Mouse (Mus musculus): Measurements from ENCODE around the gene 3110082I17Rik. TPM values are rescaled to one million over a fixed set of nuclear protein-coding genes. Genes with fewer than 3 reads are reported as not detected.
A peak's percentile ranks its signal among the peaks of the same experiment; 100 is the strongest.

Gene 3110082I17Rik
- polyA plus RNA-seq, 1 experiment from 2014 or later, result 35.6 TPM

GRCm38 (mm10) chr5:139483171-139483848, 23.0 kb upstream of the 3110082I17Rik start:
- ATAC-seq (ENCODE audit: insufficient number of reproducible peaks, insufficient read depth, low FRiP score, low TSS enrichment, low read depth), result no peak
- H3K27ac ChIP-seq, result no peak overlapping the region
- H3K27me3 ChIP-seq, result no peaks in the 10 kb centered on the region
- peak overlapping the region; percentile 88 for H3K4me2 ChIP-seq
- WGBS, result 63% methylated on average over 14 of the region's 14 CpGs
- H3K9me3 ChIP-seq, result peaks cover 6% of the 10 kb centered on the region; the same call in 1 of the 2 replicates
- H3K9ac ChIP-seq, result peak overlapping the region; percentile 89
- peak overlapping the region; percentile 97 for H3K4me3 ChIP-seq
- H3K36me3 ChIP-seq, result peaks cover 42% of the 10 kb centered on the region
- H3K4me1 ChIP-seq, result peaks cover 13% of the 10 kb centered on the region

- 91% methylated on average over 10 of the region's 10 CpGs for WGBS
- Histone ChIP-seq H3K4me2 (no peak overlapping the region), H3K4me1 (peaks cover 13% of the 10 kb centered on the region), H3K36me3 (peaks cover 70% of the 10 kb centered on the region), H3K4me3 (no peak overlapping the region), H3K9me3 (no peaks in the 10 kb centered on the region), H3K27ac (no peak overlapping the region), H3K27me3 (no peaks in the 10 kb centered on the region), H3K9ac (no peak overlapping the region)
- no peak for ATAC-seq (ENCODE audit: insufficient number of reproducible peaks, insufficient read depth, low FRiP score, low TSS enrichment, low read depth)
These were observed 20.1 kb upstream of the 3110082I17Rik start for GRCm38 (mm10) chr5:139480406-139480805.

DNA sequence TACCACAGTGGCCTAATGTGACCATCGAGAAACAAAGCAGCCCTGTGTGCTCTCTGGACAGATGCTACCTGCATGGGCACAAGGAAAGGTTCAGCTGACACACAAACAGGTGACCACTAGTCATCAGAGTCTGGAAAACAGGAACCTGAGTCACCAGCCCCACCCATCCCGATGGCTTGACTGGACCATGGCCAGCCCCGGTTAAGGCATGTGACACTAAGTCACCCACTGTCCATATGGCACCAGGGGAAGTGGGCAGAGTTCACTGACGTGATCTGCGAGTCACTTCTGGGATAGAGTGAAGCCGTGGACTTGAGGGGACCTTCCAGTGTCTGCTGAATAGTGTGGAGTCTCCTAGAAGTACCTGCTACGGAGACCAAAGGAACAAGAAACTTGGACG, 18.8 kb upstream of the 3110082I17Rik start:
- no peak for ATAC-seq (ENCODE audit: insufficient number of reproducible peaks, insufficient read depth, low FRiP score, low TSS enrichment, low read depth)
- Histone ChIP-seq H3K27ac (no peak overlapping the region), H3K9me3 (no peaks in the 10 kb centered on the region), H3K27me3 (no peaks in the 10 kb centered on the region), H3K9ac (no peak overlapping the region), H3K4me1 (peaks cover 13% of the 10 kb centered on the region), H3K4me3 (no peak overlapping the region), H3K36me3 (peaks cover 84% of the 10 kb centered on the region), H3K4me2 (no peak overlapping the region)
- WGBS, result 91% methylated on average over 8 of the region's 8 CpGs

DNA sequence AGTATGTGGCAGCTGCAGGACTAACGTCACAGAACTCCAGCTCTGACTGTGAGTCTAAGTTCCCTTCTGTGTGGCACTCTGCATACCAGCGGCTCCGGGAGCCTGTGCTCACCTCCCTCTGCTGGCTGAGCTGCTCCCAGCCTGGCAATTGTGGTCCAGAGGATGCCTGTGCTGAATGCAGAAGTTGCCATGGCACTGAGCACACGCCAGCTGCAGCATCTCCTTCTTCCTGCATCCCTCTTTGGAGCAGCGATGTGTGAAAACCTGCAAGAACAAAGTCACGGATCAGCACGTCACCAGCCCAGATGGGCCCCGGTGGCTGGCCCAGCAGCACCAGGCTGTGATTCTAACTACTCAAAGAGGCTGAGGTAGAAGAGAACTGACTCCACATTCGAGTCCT, 14.4 kb upstream of the 3110082I17Rik start:
- H3K4me1 ChIP-seq, result no peaks in the 10 kb centered on the region
- peaks cover 93% of the 10 kb centered on the region for H3K36me3 ChIP-seq
- H3K4me2 ChIP-seq, result no peak overlapping the region
- no peak for ATAC-seq (ENCODE audit: insufficient number of reproducible peaks, insufficient read depth, low FRiP score, low TSS enrichment, low read depth)
- no peak overlapping the region for H3K9ac ChIP-seq
- no peak overlapping the region for H3K27ac ChIP-seq
- H3K9me3 ChIP-seq, result no peaks in the 10 kb centered on the region
- WGBS, result 89% methylated on average over 9 of the region's 9 CpGs
- H3K4me3 ChIP-seq, result no peak overlapping the region
- H3K27me3 ChIP-seq, result no peaks in the 10 kb centered on the region

DNA sequence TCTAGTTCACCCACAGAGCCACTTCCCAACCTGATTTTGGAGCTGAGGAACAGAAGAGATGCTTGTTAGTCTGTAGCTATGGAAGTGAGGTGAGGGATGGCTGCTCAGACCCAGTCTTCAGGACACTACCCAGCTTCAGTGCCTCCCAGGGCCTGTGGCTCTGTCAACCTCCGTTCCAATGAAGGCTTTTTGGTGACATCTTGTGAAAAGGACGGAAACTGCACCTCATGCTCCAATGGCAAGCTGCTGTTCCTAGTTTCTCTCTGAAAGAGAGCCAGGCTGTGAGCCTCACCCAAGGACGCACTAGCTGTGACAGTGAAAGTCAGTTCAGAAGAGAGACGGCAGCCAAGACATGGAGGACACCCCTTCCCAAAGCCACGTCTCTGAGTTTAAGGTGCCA, 7.7 kb upstream of the 3110082I17Rik start:
- Histone ChIP-seq H3K4me3 (no peak overlapping the region), H3K27ac (no peak overlapping the region), H3K9ac (no peak overlapping the region), H3K9me3 (no peaks in the 10 kb centered on the region), H3K4me1 (no peaks in the 10 kb centered on the region), H3K36me3 (peaks cover 28% of the 10 kb centered on the region), H3K27me3 (no peaks in the 10 kb centered on the region), H3K4me2 (no peak overlapping the region)
- no peak for ATAC-seq (ENCODE audit: insufficient number of reproducible peaks, insufficient read depth, low FRiP score, low TSS enrichment, low read depth)
- 46% methylated on average over 5 of the region's 5 CpGs for WGBS

- Histone ChIP-seq H3K27ac (no peak overlapping the region), H3K4me3 (no peak overlapping the region), H3K9me3 (no peaks in the 10 kb centered on the region), H3K4me2 (no peak overlapping the region), H3K36me3 (peaks cover 16% of the 10 kb centered on the region), H3K27me3 (no peaks in the 10 kb centered on the region), H3K4me1 (no peaks in the 10 kb centered on the region), H3K9ac (no peak overlapping the region)
- ATAC-seq (ENCODE audit: insufficient number of reproducible peaks, insufficient read depth, low FRiP score, low TSS enrichment, low read depth), result no peak
- 64% methylated on average over 4 of the region's 4 CpGs for WGBS
These were observed 6.5 kb upstream of the 3110082I17Rik start for GRCm38 (mm10) chr5:139466801-139467200.

DNA sequence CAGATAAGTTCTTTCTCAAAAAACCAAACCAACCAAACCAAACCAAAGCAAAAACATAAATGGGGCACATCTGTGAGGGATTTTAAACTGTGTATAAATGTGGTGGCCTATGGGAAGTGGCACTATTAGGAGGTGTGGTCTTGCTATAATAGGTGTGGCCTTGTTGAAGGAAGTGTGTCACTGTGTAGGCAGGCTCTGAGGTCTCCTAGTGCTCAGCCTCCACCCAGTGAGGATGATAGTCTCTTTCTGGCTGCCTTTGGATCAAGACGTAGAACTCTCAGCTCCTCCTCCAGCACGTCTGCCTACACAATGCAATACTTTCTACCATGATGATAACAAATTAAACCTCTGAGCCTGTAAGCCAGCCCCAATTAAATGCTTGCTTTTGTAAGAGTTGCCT, 6.0 kb upstream of the 3110082I17Rik start:
- Histone ChIP-seq H3K4me2 (no peak overlapping the region), H3K9ac (no peak overlapping the region), H3K36me3 (peaks cover 12% of the 10 kb centered on the region), H3K27me3 (no peaks in the 10 kb centered on the region), H3K4me3 (no peak overlapping the region), H3K4me1 (no peaks in the 10 kb centered on the region), H3K27ac (no peak overlapping the region), H3K9me3 (no peaks in the 10 kb centered on the region)
- ATAC-seq (ENCODE audit: insufficient number of reproducible peaks, insufficient read depth, low FRiP score, low TSS enrichment, low read depth), result no peak
- 67% methylated on average over 2 of the region's 2 CpGs for WGBS

- H3K36me3 ChIP-seq, result peaks cover 3% of the 10 kb centered on the region; the same call in 1 of the 2 replicates
- peaks cover 7% of the 10 kb centered on the region for H3K4me1 ChIP-seq
- WGBS, result 74% methylated on average over 4 of the region's 4 CpGs
- no peaks in the 10 kb centered on the region for H3K9me3 ChIP-seq
- ATAC-seq (ENCODE audit: insufficient number of reproducible peaks, insufficient read depth, low FRiP score, low TSS enrichment, low read depth), result no peak
- no peaks in the 10 kb centered on the region for H3K27me3 ChIP-seq
- no peak overlapping the region for H3K27ac ChIP-seq
- no peak overlapping the region for H3K4me2 ChIP-seq
- H3K4me3 ChIP-seq, result no peak overlapping the region
- H3K9ac ChIP-seq, result no peak overlapping the region
These were observed 4.5 kb upstream of the 3110082I17Rik start for GRCm38 (mm10) chr5:139464874-139465273.

DNA sequence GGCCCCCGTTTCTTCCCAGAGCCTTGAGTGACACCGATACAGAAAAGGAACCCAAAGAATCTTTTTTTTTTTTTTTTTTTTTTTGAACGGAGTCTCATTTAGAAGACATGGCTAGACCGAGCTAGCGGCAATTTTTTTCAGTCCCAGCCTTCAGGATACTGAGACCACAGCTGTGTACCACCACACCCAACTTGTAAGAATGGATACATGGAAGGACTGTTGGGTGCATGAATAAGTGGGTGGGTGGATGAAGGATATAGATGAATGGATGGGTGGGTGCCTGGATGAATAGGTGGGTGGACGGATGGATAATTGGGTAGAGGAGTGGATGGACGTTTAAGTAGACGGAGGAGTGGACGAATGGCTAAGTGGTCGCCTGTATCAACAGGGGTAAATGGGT, 389 bp downstream of the 3110082I17Rik start:
- Histone ChIP-seq H3K4me2 (peak overlapping the region; percentile 79), H3K4me1 (peaks cover 17% of the 10 kb centered on the region), H3K9me3 (no peaks in the 10 kb centered on the region), H3K36me3 (peaks cover 5% of the 10 kb centered on the region), H3K27ac (no peak overlapping the region), H3K9ac (peak overlapping the region; percentile 74), H3K4me3 (peak overlapping the region; percentile 67), H3K27me3 (no peaks in the 10 kb centered on the region)
- no peak for ATAC-seq (ENCODE audit: insufficient number of reproducible peaks, insufficient read depth, low FRiP score, low TSS enrichment, low read depth)
- 6% methylated on average over 10 of the region's 10 CpGs for WGBS

DNA sequence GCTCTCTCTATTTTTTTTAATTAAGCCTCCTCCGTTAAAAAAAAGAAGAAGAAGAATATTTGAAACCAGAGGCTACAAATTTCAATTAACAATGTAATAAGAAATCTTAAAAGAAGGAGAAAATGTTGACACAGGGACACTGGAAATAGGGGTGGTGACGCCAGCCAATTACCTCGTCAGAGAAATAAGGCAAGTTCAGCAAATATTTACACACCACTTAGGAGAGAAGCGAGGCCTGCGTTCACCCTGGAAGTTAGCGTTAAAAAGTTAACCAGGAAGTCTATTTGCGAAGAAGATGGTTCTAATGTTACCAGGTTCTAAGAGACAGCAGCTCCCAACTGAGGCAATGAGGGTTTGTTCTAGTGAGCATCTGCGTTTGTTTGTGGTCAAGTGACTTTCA, 3.1 kb downstream of the 3110082I17Rik start:
- WGBS, result 84% methylated on average over 8 of the region's 8 CpGs
- Histone ChIP-seq H3K9me3 (no peaks in the 10 kb centered on the region), H3K4me2 (no peak overlapping the region), H3K36me3 (peaks cover 22% of the 10 kb centered on the region), H3K27ac (no peak overlapping the region), H3K27me3 (no peaks in the 10 kb centered on the region), H3K9ac (no peak overlapping the region), H3K4me3 (no peak overlapping the region), H3K4me1 (peaks cover 17% of the 10 kb centered on the region)
- no peak for ATAC-seq (ENCODE audit: insufficient number of reproducible peaks, insufficient read depth, low FRiP score, low TSS enrichment, low read depth)

- H3K4me1 ChIP-seq, result peaks cover 11% of the 10 kb centered on the region
- no peak overlapping the region for H3K4me3 ChIP-seq
- H3K36me3 ChIP-seq, result peaks cover 23% of the 10 kb centered on the region
- ATAC-seq (ENCODE audit: insufficient number of reproducible peaks, insufficient read depth, low FRiP score, low TSS enrichment, low read depth), result no peak
- no peak overlapping the region for H3K4me2 ChIP-seq
- no peaks in the 10 kb centered on the region for H3K9me3 ChIP-seq
- H3K27me3 ChIP-seq, result no peaks in the 10 kb centered on the region
- WGBS, result 91% methylated on average over 12 of the region's 12 CpGs
- no peak overlapping the region for H3K27ac ChIP-seq
- no peak overlapping the region for H3K9ac ChIP-seq
These were observed 5.2 kb downstream of the 3110082I17Rik start for GRCm38 (mm10) chr5:139455166-139455565.

DNA sequence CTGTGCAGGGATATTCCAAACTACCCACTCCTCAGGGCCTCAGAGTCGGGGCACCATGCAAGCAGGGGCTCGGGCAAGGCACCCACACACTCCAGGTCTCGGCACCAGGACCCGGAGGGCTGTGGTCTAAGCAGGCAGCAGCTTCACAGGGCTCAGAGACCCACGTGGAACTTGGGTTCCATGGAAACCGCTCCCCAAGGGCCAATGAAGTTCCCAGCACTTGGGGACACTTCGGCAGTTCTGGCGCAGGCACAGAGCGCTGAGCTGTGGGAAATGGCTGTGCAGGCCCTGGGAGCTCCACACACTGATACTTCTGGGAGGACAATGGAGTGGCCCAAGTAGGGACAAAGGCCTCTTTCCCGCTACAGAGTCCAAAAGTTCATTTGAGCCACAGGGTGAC, 7.3 kb downstream of the 3110082I17Rik start:
- H3K27me3 ChIP-seq, result no peaks in the 10 kb centered on the region
- no peak overlapping the region for H3K9ac ChIP-seq
- WGBS, result 93% methylated on average over 10 of the region's 10 CpGs
- H3K4me2 ChIP-seq, result no peak overlapping the region
- peaks cover 23% of the 10 kb centered on the region for H3K36me3 ChIP-seq
- H3K4me3 ChIP-seq, result no peak overlapping the region
- ATAC-seq (ENCODE audit: insufficient number of reproducible peaks, insufficient read depth, low FRiP score, low TSS enrichment, low read depth), result no peak
- H3K9me3 ChIP-seq, result no peaks in the 10 kb centered on the region
- no peak overlapping the region for H3K27ac ChIP-seq
- peaks cover 7% of the 10 kb centered on the region for H3K4me1 ChIP-seq

All from embryonic facial prominence, embryonic 13.5 days (tissue).